Mouse (Mus musculus): ENCODE data around the gene Iqcb1.

DNA sequence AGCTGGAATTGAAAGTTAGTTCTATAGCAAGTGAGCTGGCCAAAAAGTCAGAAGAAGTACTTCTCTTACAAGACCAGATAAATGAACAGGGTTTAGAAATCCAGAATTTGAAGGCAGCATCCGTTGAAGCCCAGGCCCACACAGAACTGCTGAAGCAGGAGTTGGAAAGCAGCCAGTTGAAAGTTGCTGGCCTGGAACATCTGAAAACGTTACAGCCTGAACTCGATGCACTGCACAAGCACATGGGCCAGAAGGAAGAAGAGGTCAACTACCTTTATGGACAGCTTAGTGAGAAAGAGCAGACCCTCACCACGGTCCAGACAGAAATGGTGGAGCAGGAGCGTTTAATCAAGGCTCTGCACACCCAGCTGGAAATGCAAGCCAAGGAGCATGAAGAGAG, 86.0 kb downstream of the Iqcb1 start:
- no peak for TF ChIP-seq CTCF (IDR thresholded peaks at IDR 0.05; ENCODE audit: control insufficient read depth, insufficient read depth, low read length)
- TF ChIP-seq POLR2A (IDR thresholded peaks at IDR 0.05; ENCODE audit: borderline replicate concordance, control insufficient read depth, low read depth, low read length), result no peak
